Comparison of ENCODE assay signal across 20 mouse cellular contexts in the genomic region with DNA sequence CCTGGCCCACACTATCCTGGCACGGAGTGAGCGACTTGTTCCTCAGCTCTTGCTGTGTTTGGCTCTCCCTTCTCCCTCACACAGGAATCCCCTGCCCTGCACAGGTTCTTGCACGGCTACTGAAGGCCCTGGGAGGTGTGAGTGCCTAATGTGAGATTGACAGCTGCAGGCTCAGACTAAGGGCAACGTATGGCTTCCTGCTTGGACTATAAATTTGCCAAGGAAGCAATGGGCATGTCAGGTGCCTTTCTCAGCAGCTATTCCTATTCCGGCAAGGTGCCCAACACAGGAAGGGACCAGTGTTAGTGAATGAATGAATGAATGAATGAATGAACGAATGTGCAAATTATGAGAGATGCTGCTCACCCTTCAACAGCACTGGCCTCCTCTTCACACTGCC. TPM values are rescaled to one million over a fixed set of nuclear protein-coding genes. Genes with fewer than 3 reads are reported as not detected.
A peak's percentile ranks its signal among the peaks of the same experiment; 100 is the strongest.
DNase-seq lines count a peak whose midpoint lies in the region; ATAC-seq lines count a peak whose summit lies in the region.
"Had no signal": no experiment of that assay in that cellular context is flagged by ENCODE, and none has a peak within 500 bp of the region (broad histone marks: within the 10 kb centered on the region; RNA-seq: fewer than 3 reads in every experiment).

No protein-coding gene starts in this region.

- no peak overlapping the region for H3K27ac ChIP-seq in hindbrain, embryonic 16.5 days (ENCODE audit: low read depth, low read length)
- no peak overlapping the region for H3K27ac ChIP-seq in hindbrain, embryonic 11.5 days (ENCODE audit: low read depth, low read length)
- H3K27ac ChIP-seq in midbrain, embryonic 13.5 days = no peak overlapping the region
- H3K27ac ChIP-seq in midbrain, embryonic 16.5 days (ENCODE audit: low read length) = no peak overlapping the region
- H3K27ac ChIP-seq: embryonic facial prominence, embryonic 12.5 days; forebrain, embryonic 12.5 days; heart, embryonic 10.5 days; hindbrain, embryonic 14.5 days had no signal

- no peak overlapping the region for H3K4me2 ChIP-seq in hindbrain, embryonic 16.5 days (ENCODE audit: low read length)
- H3K4me2 ChIP-seq in hindbrain, embryonic 11.5 days (replicated peaks; ENCODE audit: low read depth, low read length) = no peak overlapping the region
- no peak overlapping the region for H3K4me2 ChIP-seq in midbrain, embryonic 13.5 days (replicated peaks)
- H3K4me2 ChIP-seq in midbrain, embryonic 16.5 days (ENCODE audit: low read length) = no peak overlapping the region
- H3K4me2 ChIP-seq: embryonic facial prominence, embryonic 12.5 days; forebrain, embryonic 12.5 days; hindbrain, embryonic 14.5 days had no signal

- H3K4me3 ChIP-seq in hindbrain, embryonic 16.5 days (ENCODE audit: low read length) = no peak overlapping the region
- H3K4me3 ChIP-seq in hindbrain, embryonic 11.5 days (ENCODE audit: low read depth, low read length) = no peak overlapping the region
- no peak overlapping the region for H3K4me3 ChIP-seq in midbrain, embryonic 13.5 days (replicated peaks)
- no peak overlapping the region for H3K4me3 ChIP-seq in midbrain, embryonic 16.5 days (ENCODE audit: low read depth, low read length)
- H3K4me3 ChIP-seq: embryonic facial prominence, embryonic 12.5 days; forebrain, embryonic 12.5 days; heart, embryonic 10.5 days had no signal

- no peaks in the 10 kb centered on the region for H3K27me3 ChIP-seq in hindbrain, embryonic 16.5 days (replicated peaks; ENCODE audit: control insufficient read depth, insufficient read depth, low read length)
- no peaks in the 10 kb centered on the region; the same call in 1 of the 2 replicates for H3K27me3 ChIP-seq in hindbrain, embryonic 11.5 days (ENCODE audit: control insufficient read depth, insufficient read depth, low read length)
- no peaks in the 10 kb centered on the region for H3K27me3 ChIP-seq in midbrain, embryonic 13.5 days
- H3K27me3 ChIP-seq in midbrain, embryonic 16.5 days (ENCODE audit: control insufficient read depth, insufficient read depth, low read depth, low read length) = no peaks in the 10 kb centered on the region
- H3K27me3 ChIP-seq: CH12.LX; embryonic facial prominence, embryonic 12.5 days; forebrain, embryonic 12.5 days had no signal

- no peaks in the 10 kb centered on the region for H3K9me3 ChIP-seq in hindbrain, embryonic 16.5 days (ENCODE audit: control insufficient read depth, low read length)
- no peaks in the 10 kb centered on the region for H3K9me3 ChIP-seq in hindbrain, embryonic 11.5 days (ENCODE audit: control insufficient read depth, low read length)
- H3K9me3 ChIP-seq in midbrain, embryonic 13.5 days = 0 out of 2 replicates have a peak, but pooled peaks cover 2% of the 10 kb centered on the region
- no peaks in the 10 kb centered on the region for H3K9me3 ChIP-seq in midbrain, embryonic 16.5 days (replicated peaks; ENCODE audit: control insufficient read depth, low read length, poor library complexity, severe bottlenecking)
- H3K9me3 ChIP-seq: embryonic facial prominence, embryonic 12.5 days; forebrain, embryonic 12.5 days; heart, embryonic 10.5 days had no signal

- H3K9ac ChIP-seq in hindbrain, embryonic 16.5 days (ENCODE audit: low read depth, low read length) = no peak overlapping the region
- no peak overlapping the region for H3K9ac ChIP-seq in hindbrain, embryonic 11.5 days (ENCODE audit: low read depth, low read length)
- H3K9ac ChIP-seq in midbrain, embryonic 13.5 days (replicated peaks) = no peak overlapping the region
- no peak overlapping the region for H3K9ac ChIP-seq in midbrain, embryonic 16.5 days (ENCODE audit: low read depth, low read length)
- H3K9ac ChIP-seq: embryonic facial prominence, embryonic 12.5 days; forebrain, embryonic 12.5 days; hindbrain, embryonic 14.5 days had no signal

- 68% methylated on average over 6 of the region's 6 CpGs for WGBS in hindbrain, embryonic 16.5 days
- WGBS in hindbrain, embryonic 11.5 days = 81% methylated on average over 6 of the region's 6 CpGs
- 79% methylated on average over 6 of the region's 6 CpGs for WGBS in midbrain, embryonic 13.5 days
- 69% methylated on average over 6 of the region's 6 CpGs for WGBS in midbrain, embryonic 16.5 days

- H3K4me1 ChIP-seq in hindbrain, embryonic 16.5 days (ENCODE audit: control insufficient read depth, insufficient read depth, low read depth, low read length) = peaks cover 2% of the 10 kb centered on the region; the same call in 1 of the 2 replicates
- no peaks in the 10 kb centered on the region for H3K4me1 ChIP-seq in hindbrain, embryonic 11.5 days (replicated peaks; ENCODE audit: control insufficient read depth, insufficient read depth, low read length)
- peaks cover 14% of the 10 kb centered on the region; the same call in 1 of the 2 replicates for H3K4me1 ChIP-seq in midbrain, embryonic 13.5 days (replicated peaks)
- H3K4me1 ChIP-seq in midbrain, embryonic 16.5 days (ENCODE audit: control insufficient read depth, insufficient read depth, low read length) = peaks cover 6% of the 10 kb centered on the region; the same call in 1 of the 2 replicates
- H3K4me1 ChIP-seq: embryonic facial prominence, embryonic 12.5 days; forebrain, embryonic 12.5 days; heart, embryonic 10.5 days had no signal

- no peaks in the 10 kb centered on the region for H3K36me3 ChIP-seq in hindbrain, embryonic 16.5 days (ENCODE audit: control insufficient read depth, insufficient read depth, low read length)
- no peaks in the 10 kb centered on the region for H3K36me3 ChIP-seq in hindbrain, embryonic 11.5 days (ENCODE audit: control insufficient read depth, insufficient read depth, low read length)
- H3K36me3 ChIP-seq in midbrain, embryonic 13.5 days = no peaks in the 10 kb centered on the region
- H3K36me3 ChIP-seq in midbrain, embryonic 16.5 days (ENCODE audit: control insufficient read depth, insufficient read depth, low read length) = no peaks in the 10 kb centered on the region
- H3K36me3 ChIP-seq: embryonic facial prominence, embryonic 12.5 days; forebrain, embryonic 12.5 days; heart, embryonic 10.5 days had no signal

- DNase-seq in cerebellum, postnatal 10 days = peak; percentile 57 to 71
- no peak for DNase-seq in cerebellum, adult 8-10 months
- DNase-seq in hindbrain, embryonic 11.5 days (ENCODE audit: low spot score) = no peak
- DNase-seq in left cerebral cortex, adult 11 months (ENCODE audit: low spot score) = no peak
- DNase-seq: gastrocnemius, postnatal 10 days; heart, adult 18-20 months; heart, postnatal 10 days; heart, postnatal 4 days had no signal

- peak; percentile 28; the same call in 1 of the 2 replicates for ATAC-seq in hindbrain, embryonic 16.5 days
- no peak for ATAC-seq in hindbrain, embryonic 11.5 days (ENCODE audit: low FRiP score)
- 0 out of 2 replicates have a peak, but pooled peaks have one; percentile 5 for ATAC-seq in midbrain, embryonic 13.5 days
- ATAC-seq in midbrain, embryonic 16.5 days = no peak
- ATAC-seq: activated CD4-positive, CD25-positive, alpha-beta regulatory T cell, adult 4 months; inflammation-experienced regulatory T-cells, adult 6 months; intestine, postnatal 0 days; Patski had no signal

RNA-seq across cellular contexts. Expression of gene Slc24a4, which starts 54.1 kb away (rescaled TPM):
- 2.2 and 3.1 TPM in 2 replicates for polyA plus RNA-seq in hindbrain, embryonic 16.5 days (2015; fragmentation: Nextera tagmentation; extraction: Ambion mirVana)
- polyA plus RNA-seq in hindbrain, embryonic 11.5 days (2014; fragmentation: Nextera tagmentation; extraction: Ambion mirVana) = 0.24 and 0.54 TPM in 2 replicates
- 1.1 and 1.3 TPM in 2 replicates for polyA plus RNA-seq in midbrain, embryonic 13.5 days (2015; fragmentation: Nextera tagmentation; extraction: Ambion mirVana)
- 1.7 TPM in 2 replicates for polyA plus RNA-seq in midbrain, embryonic 16.5 days (2015; fragmentation: Nextera tagmentation; extraction: Ambion mirVana)
- polyA plus RNA-seq: activated CD4-positive, CD25-positive, alpha-beta regulatory T cell, adult 4 months; inflammation-experienced regulatory T-cells, adult 6 months; Patski had no signal

Comparison
In these comparisons a context has a peak if more than half of its experiments do, and no peak if none do; other contexts are left out.
1. DNase-seq: peak in cerebellum, postnatal 10 days (2 of 2); none in cerebellum, adult 8-10 months (single experiment), hindbrain, embryonic 11.5 days (single experiment) and left cerebral cortex, adult 11 months (single experiment).
2. ATAC-seq: peak in hindbrain, embryonic 16.5 days (single experiment) and midbrain, embryonic 13.5 days (single experiment); none in hindbrain, embryonic 11.5 days (single experiment) and midbrain, embryonic 16.5 days (single experiment).